Mouse (Mus musculus) liver, postnatal 0 days (tissue): ENCODE measurements around the gene Pde6h.
"Not testable (repeated sequence)": the region's sequence is repeated elsewhere in the genome, so short reads cannot be mapped to it uniquely, and the experiment has no call there.

Experiments used
- CTCF ChIP-seq: sonication (generic); IDR thresholded peaks from 2 replicates; pipeline ENCODE4 v1.5.1; 2016; ENCODE audit warnings: antibody characterized with exemption, low read depth
- EP300 ChIP-seq: IDR thresholded peaks from 2 replicates; pipeline ENCODE4 v1.6.1; 2016; ENCODE audit warnings: antibody characterized with exemption, low read depth, mild to moderate bottlenecking

DNA sequence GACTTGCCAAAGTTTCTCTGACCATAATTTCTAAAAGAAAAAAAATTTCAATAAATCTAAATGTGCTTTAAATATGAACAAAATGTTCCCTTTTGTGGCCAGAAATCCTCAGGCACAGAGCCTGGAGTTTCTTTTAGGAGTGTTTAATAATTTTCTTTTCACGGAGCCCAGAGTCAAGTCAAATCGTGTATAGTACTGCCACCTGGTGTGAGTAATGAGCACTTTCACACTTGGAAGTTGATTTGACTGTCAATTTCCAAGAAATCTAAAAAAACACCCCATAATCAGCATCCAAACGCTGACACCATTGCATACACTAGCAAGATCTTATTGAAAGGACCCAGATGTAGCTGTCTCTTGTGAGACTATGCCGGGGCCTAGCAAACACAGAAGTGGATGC, 45.2 kb downstream of the Pde6h start:
- TF ChIP-seq CTCF = peak; percentile 71
- TF ChIP-seq EP300 = not testable (repeated sequence)
